Mouse (Mus musculus): ENCODE results near the gene Fbxo10. TPM values are rescaled to one million over a fixed set of nuclear protein-coding genes. Genes with fewer than 3 reads are reported as not detected.
"Not testable (repeated sequence)": the region's sequence is repeated elsewhere in the genome, so short reads cannot be mapped to it uniquely, and the experiment has no call there.

Gene Fbxo10
- total RNA-seq (2021): 1 to 10 TPM; 8.9 to 9.6 TPM
- long read RNA-seq, experiment 1, full-length matches to known transcripts: 1 of 2 reads
- long read RNA-seq, experiment 1, partial matches to known transcripts: 1 of 2 reads
- long read RNA-seq, experiment 1, other reads (novel, unspliced or antisense): 0 of 2 reads
- long read RNA-seq, experiment 2, full-length matches to known transcripts: 2 of 5 reads
- long read RNA-seq, experiment 2, partial matches to known transcripts: 3 of 5 reads
- long read RNA-seq, experiment 2, other reads (novel, unspliced or antisense): 0 of 5 reads

- DNase-seq: peak; percentile 97
Observed at GRCm38 (mm10) chr4:45084021-45084894, at the start of gene Fbxo10. TSS of gene Fbxo10 (minus strand) at chr4:45084604.

DNA sequence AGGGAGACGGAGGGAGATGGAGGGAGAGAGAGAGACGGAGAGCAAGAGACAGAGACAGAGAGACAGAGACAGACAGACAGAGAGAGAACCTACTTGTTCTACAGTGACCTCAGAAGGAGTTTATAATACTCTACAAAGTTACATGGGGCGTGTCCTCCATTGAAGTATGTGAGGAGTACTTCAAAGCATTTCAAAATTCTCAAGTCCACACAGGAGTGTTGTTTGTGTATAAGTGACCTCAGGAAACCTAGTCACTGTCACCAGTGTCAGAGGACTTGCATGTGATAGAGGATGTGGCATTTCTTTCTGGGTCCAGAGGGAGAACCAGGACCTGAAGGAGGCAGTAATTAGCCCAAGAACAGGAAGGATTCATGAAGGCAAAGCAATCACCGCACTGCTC, 46.6 kb upstream of the Fbxo10 start:
- no peak for DNase-seq

DNA sequence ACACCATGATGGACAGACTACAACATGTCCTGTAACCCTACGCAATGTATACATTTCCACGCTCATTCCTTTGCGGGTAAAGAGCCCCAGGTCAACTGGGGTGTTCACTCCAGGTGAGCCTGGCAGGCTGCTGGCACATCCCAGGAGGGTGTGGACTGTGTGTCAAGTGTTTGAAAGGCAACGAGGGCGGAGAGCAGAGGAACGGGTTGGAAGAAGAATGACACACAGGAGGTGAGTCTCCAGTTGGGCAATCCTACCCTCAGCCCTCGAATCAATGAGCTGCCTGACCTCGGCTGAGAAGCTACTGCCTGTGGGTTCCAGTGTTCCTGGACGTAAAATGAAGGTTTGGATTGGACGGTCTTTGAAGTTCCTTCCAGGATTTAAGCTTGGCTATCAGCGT, 36.9 kb upstream of the Fbxo10 start:
- no peak for DNase-seq

- no peak for DNase-seq
Observed at GRCm38 (mm10) chr4:45108456-45109110, 24.2 kb upstream of the Fbxo10 start.

GRCm38 (mm10) chr4:45107601-45108277, 23.3 kb upstream of the Fbxo10 start, which contains the start of gene Tomm5:
TSS of gene Tomm5 (minus strand) at chr4:45108114.
- DNase-seq: peak; percentile 92

DNA sequence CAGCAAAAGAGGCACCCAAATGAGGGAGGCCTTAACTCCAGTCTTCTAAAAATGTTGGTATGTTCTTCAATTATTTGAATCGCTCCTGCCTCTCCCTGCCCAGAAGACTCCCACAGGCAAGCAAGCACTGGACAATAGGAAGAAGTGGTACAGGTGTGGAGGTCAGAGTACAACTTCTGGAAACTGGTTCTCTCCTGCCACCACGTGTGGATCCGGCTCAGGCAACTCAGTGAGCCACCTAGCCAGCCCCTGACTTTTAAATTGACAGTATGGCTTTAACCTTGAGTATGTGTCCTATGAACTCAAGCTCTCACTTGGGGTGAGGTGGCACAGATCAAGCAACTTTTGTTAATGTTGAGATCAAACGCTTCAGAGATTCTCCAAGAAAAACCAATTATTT, 22.7 kb upstream of the Fbxo10 start:
- DNase-seq: no peak

- DNase-seq: no peak
Observed at GRCm38 (mm10) chr4:45106409-45106808, 22.0 kb upstream of the Fbxo10 start.

DNA sequence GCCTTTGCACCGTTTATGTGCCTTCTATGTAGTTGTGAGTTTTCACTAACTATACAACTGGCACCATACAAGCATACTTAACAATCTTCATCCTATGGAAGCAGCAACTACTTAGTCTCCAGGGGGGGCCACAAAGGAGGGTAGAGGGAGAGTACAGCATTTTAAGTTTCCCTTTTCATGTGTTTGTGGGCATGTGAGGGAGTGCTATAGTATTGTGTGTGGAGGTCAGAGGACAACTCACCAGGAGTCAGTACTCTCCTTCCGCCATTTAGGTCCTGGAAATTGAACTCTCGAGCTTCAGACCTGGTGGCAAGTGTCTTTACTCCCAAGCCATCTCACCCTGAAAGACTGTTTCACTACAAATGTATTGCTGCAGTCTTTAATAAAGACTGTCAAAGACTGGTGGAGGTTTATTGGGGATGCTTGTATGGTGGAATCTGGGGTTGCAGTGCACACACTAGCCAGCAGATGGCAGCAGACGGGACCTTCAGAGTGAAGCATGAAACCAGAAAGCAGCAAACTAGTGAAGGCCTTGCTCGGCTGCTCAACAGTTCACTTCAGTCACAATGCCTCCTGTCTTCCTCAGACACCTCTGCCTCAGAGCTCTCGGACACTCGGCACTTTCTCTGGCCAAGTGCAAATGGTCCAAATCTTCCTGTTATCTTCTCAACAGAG, 12.9 kb upstream of the Fbxo10 start:
- peak; percentile 80 for DNase-seq

DNA sequence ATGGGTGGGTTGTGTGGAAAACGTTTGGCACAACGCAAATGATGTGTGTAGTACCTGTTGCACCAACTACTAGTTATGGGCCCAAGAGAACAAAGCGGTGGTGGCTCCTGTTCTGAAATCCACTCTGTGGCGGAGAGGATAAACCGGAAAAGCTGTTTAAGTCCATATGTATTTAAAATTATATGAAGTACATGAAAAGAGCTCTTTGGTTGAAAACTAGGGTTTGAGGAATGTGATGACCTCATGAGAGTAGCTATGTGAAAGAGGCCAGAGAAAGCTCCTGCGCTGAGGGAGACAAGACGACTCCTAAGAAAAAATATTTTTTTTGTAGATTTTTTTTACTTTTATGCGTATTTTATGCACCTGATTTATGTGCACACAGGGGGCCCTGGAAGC, 489 bp upstream of the Fbxo10 start:
- no peak for DNase-seq

- no peak for DNase-seq
Observed at GRCm38 (mm10) chr4:45083487-45083886, 917 bp downstream of the Fbxo10 start.

GRCm38 (mm10) chr4:45082951-45083350, 1.5 kb downstream of the Fbxo10 start:
- no peak for DNase-seq

- DNase-seq: not testable (repeated sequence)
Observed at GRCm38 (mm10) chr4:45081041-45081440, 3.4 kb downstream of the Fbxo10 start.

- no peak for DNase-seq
Observed at GRCm38 (mm10) chr4:45073544-45073943, 10.9 kb downstream of the Fbxo10 start.

- DNase-seq: no peak
Observed at GRCm38 (mm10) chr4:45072261-45072973, 12.0 kb downstream of the Fbxo10 start.

GRCm38 (mm10) chr4:45067742-45068141, 16.7 kb downstream of the Fbxo10 start:
- no peak for DNase-seq

- DNase-seq: no peak
Observed at GRCm38 (mm10) chr4:45066036-45066730, 18.2 kb downstream of the Fbxo10 start.

- no peak for DNase-seq
Observed at GRCm38 (mm10) chr4:45064577-45064976, 19.8 kb downstream of the Fbxo10 start.

- not testable (repeated sequence) for DNase-seq
Observed at GRCm38 (mm10) chr4:45063836-45064235, 20.6 kb downstream of the Fbxo10 start.

DNA sequence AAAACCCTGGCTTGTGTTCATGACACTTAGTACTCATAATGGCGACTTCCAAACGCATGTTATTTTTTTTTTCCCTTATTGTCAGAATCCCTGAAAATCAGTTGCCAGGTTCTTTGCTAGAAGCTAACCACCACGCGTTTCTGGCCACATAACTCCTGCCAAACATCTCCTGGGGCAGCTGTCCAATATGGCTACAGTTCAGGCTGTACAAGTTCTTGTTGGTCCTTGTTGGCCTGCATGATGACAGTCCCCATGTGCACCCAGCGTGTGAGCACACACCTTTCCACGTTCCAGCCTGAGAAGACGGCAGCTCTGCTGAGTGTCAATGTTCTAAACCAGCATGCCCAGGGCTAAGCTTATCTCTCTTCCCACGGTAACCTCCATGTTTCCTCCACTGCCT, 29.0 kb downstream of the Fbxo10 start:
- peak; percentile 49 for DNase-seq

DNA sequence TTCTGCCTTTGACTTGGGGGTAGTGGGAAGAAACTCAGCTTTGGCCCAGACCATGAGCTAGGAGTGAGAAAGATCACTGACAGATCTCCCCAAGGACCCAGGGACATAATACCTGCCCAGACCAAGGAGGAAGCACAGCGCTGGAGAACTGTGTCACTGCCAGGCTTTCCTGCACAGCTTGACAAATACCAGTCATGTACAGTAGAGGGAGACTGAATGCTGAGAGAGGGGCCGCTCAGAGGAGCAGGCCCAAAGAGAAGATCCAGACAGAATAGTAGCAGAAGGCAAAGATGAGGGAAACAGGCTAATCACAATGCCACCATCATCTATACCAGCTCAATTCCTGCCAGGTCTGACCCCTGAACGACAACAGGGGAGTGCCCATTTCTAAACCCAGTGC, 29.5 kb downstream of the Fbxo10 start:
- DNase-seq: peak; percentile 14

Measured in adrenal gland, postnatal 10 days (tissue).